Mouse (Mus musculus) forebrain, embryonic 15.5 days (tissue): ENCODE data around the gene Esr2. TPM values are rescaled to one million over a fixed set of nuclear protein-coding genes. Genes with fewer than 3 reads are reported as not detected.
A peak's percentile ranks its signal among the peaks of the same experiment; 100 is the strongest.

ENCODE experiments used
- ATAC-seq: fragments of 200-750 bp; cut with Nextera tagmentation; replicated peaks from 2 replicates; pipeline ENCODE4 v1.8.0; 2017; ENCODE audit warnings: mild to moderate bottlenecking, moderate TSS enrichment, moderate library complexity
- H3K27ac ChIP-seq: fragments of 300-500 bp; sonication (generic); replicated peaks from 2 replicates; pipeline ENCODE4 v1.5.1; 2015; ENCODE audit warnings: mild to moderate bottlenecking, inconsistent platforms
- H3K27me3 ChIP-seq: fragments of 300-500 bp; sonication (generic); 2 replicates; pipeline ENCODE4 v1.6.1; 2015; ENCODE audit warnings: inconsistent platforms
- H3K36me3 ChIP-seq: fragments of 300-500 bp; sonication (generic); 2 replicates; pipeline ENCODE4 v1.6.1; 2015; ENCODE audit warnings: mild to moderate bottlenecking, inconsistent platforms
- H3K4me1 ChIP-seq: fragments of 300-500 bp; sonication (generic); 2 replicates; pipeline ENCODE4 v1.6.1; 2015; ENCODE audit warnings: inconsistent platforms
- H3K4me2 ChIP-seq: fragments of 300-500 bp; sonication (generic); replicated peaks from 2 replicates; pipeline ENCODE4 v1.6.1; 2015; ENCODE audit warnings: mild to moderate bottlenecking, inconsistent platforms
- H3K4me3 ChIP-seq: fragments of 300-500 bp; sonication (generic); 2 replicates; pipeline ENCODE4 v1.5.1; 2015; ENCODE audit warnings: mild to moderate bottlenecking, inconsistent platforms
- H3K9ac ChIP-seq: fragments of 300-500 bp; sonication (generic); replicated peaks from 2 replicates; pipeline ENCODE4 v1.6.1; 2015; ENCODE audit warnings: mild to moderate bottlenecking, inconsistent platforms
- H3K9me3 ChIP-seq: fragments of 300-500 bp; sonication (generic); 2 replicates; pipeline ENCODE4 v1.6.1; 2016; ENCODE audit warnings: inconsistent platforms
- WGBS: fragments of 180-500 bp; shearing (Covaris S2); methylation state at CpG from one replicate; pipeline ENCODE4 v1.1.7; 2015; ENCODE audit warnings: mixed read lengths; 5-methylcytosine and 5-hydroxymethylcytosine counted together
- polyA plus RNA-seq: library from polyadenylated mRNA; unstranded; fragments of >200 nt; fragmentation: Nextera tagmentation; extraction: Ambion mirVana; gene quantifications from 2 replicates; pipeline ENCODE4 v1.2.1, GENCODE M21; 2015

Gene Esr2
- polyA plus RNA-seq, 1 experiment from 2014 or later = 0.22 TPM

GRCm38 (mm10) chr12:76102621-76103020 is 74.4 kb downstream of the Esr2 start:
- H3K9ac ChIP-seq = no peak overlapping the region
- no peaks in the 10 kb centered on the region for H3K9me3 ChIP-seq
- peaks cover 86% of the 10 kb centered on the region for H3K36me3 ChIP-seq
- H3K27me3 ChIP-seq = no peaks in the 10 kb centered on the region
- 78% methylated on average over 12 of the region's 12 CpGs for WGBS
- no peak for ATAC-seq
- H3K4me2 ChIP-seq = no peak overlapping the region
- no peak overlapping the region for H3K4me3 ChIP-seq
- H3K4me1 ChIP-seq = no peaks in the 10 kb centered on the region
- no peak overlapping the region for H3K27ac ChIP-seq

- H3K27me3 ChIP-seq = no peaks in the 10 kb centered on the region
- H3K36me3 ChIP-seq = peaks cover 77% of the 10 kb centered on the region
- H3K4me1 ChIP-seq = no peaks in the 10 kb centered on the region
- WGBS = 83% methylated on average over 30 of the region's 30 CpGs
- no peak overlapping the region for H3K4me3 ChIP-seq
- H3K4me2 ChIP-seq = no peak overlapping the region
- no peak overlapping the region for H3K9ac ChIP-seq
- ATAC-seq = no peak
- H3K9me3 ChIP-seq = no peaks in the 10 kb centered on the region
- no peak overlapping the region for H3K27ac ChIP-seq
These were observed 81.7 kb downstream of the Esr2 start for GRCm38 (mm10) chr12:76095117-76096035.

- ATAC-seq = no peak
- H3K4me3 ChIP-seq = no peak overlapping the region
- H3K4me1 ChIP-seq = no peaks in the 10 kb centered on the region
- H3K4me2 ChIP-seq = no peak overlapping the region
- no peak overlapping the region for H3K9ac ChIP-seq
- H3K36me3 ChIP-seq = peaks cover 64% of the 10 kb centered on the region
- H3K9me3 ChIP-seq = no peaks in the 10 kb centered on the region
- 91% methylated on average over 15 of the region's 15 CpGs for WGBS
- no peaks in the 10 kb centered on the region for H3K27me3 ChIP-seq
- H3K27ac ChIP-seq = no peak overlapping the region
These were observed 83.2 kb downstream of the Esr2 start for GRCm38 (mm10) chr12:76093613-76094588.

- no peak for ATAC-seq
- H3K9ac ChIP-seq = no peak overlapping the region
- H3K4me3 ChIP-seq = no peak overlapping the region
- no peak overlapping the region for H3K4me2 ChIP-seq
- no peak overlapping the region for H3K27ac ChIP-seq
- H3K36me3 ChIP-seq = peaks cover 61% of the 10 kb centered on the region
- 96% methylated on average over 11 of the region's 11 CpGs for WGBS
- no peaks in the 10 kb centered on the region for H3K4me1 ChIP-seq
- H3K27me3 ChIP-seq = no peaks in the 10 kb centered on the region
- H3K9me3 ChIP-seq = no peaks in the 10 kb centered on the region
These were observed 84.1 kb downstream of the Esr2 start for GRCm38 (mm10) chr12:76092789-76093466.

GRCm38 (mm10) chr12:76087025-76087424 is 90.0 kb downstream of the Esr2 start:
- Histone ChIP-seq H3K36me3 (peaks cover 24% of the 10 kb centered on the region; the same call in 1 of the 2 replicates), H3K4me1 (peaks cover 8% of the 10 kb centered on the region; the same call in 1 of the 2 replicates), H3K9me3 (no peaks in the 10 kb centered on the region), H3K9ac (no peak overlapping the region), H3K4me3 (no peak overlapping the region), H3K27ac (no peak overlapping the region), H3K4me2 (no peak overlapping the region), H3K27me3 (no peaks in the 10 kb centered on the region)
- no peak for ATAC-seq
- 90% methylated on average over 13 of the region's 13 CpGs for WGBS

- no peaks in the 10 kb centered on the region for H3K9me3 ChIP-seq
- H3K27ac ChIP-seq = no peak overlapping the region
- 76% methylated on average over 15 of the region's 15 CpGs for WGBS
- H3K4me3 ChIP-seq = no peak overlapping the region
- H3K36me3 ChIP-seq = peaks cover 22% of the 10 kb centered on the region; the same call in 1 of the 2 replicates
- H3K4me2 ChIP-seq = no peak overlapping the region
- ATAC-seq = no peak
- H3K27me3 ChIP-seq = no peaks in the 10 kb centered on the region
- no peak overlapping the region for H3K9ac ChIP-seq
- H3K4me1 ChIP-seq = peaks cover 13% of the 10 kb centered on the region; the same call in 1 of the 2 replicates
These were observed 90.8 kb downstream of the Esr2 start for GRCm38 (mm10) chr12:76085956-76086905.

GRCm38 (mm10) chr12:76085066-76085465 is 92.0 kb downstream of the Esr2 start:
- ATAC-seq = no peak
- 92% methylated on average over 9 of the region's 9 CpGs for WGBS
- Histone ChIP-seq H3K4me1 (peaks cover 19% of the 10 kb centered on the region; the same call in 1 of the 2 replicates), H3K27me3 (no peaks in the 10 kb centered on the region), H3K27ac (no peak overlapping the region), H3K4me3 (no peak overlapping the region), H3K9ac (no peak overlapping the region), H3K4me2 (no peak overlapping the region), H3K9me3 (no peaks in the 10 kb centered on the region), H3K36me3 (peaks cover 13% of the 10 kb centered on the region; the same call in 1 of the 2 replicates)

GRCm38 (mm10) chr12:76081557-76082211 is 95.4 kb downstream of the Esr2 start:
- H3K27me3 ChIP-seq = no peaks in the 10 kb centered on the region
- H3K27ac ChIP-seq = peak overlapping the region; percentile 85
- whole genome bisulfite sequencing = 6% methylated on average over 22 of the region's 22 CpGs
- H3K4me1 ChIP-seq = peaks cover 19% of the 10 kb centered on the region; the same call in 1 of the 2 replicates
- H3K36me3 ChIP-seq = peaks cover 16% of the 10 kb centered on the region; the same call in 1 of the 2 replicates
- no peaks in the 10 kb centered on the region for H3K9me3 ChIP-seq
- H3K4me2 ChIP-seq = peak overlapping the region; percentile 47
- H3K4me3 ChIP-seq = peak overlapping the region; percentile 42
- peak overlapping the region; percentile 63 for H3K9ac ChIP-seq
- peak; percentile 96 for ATAC-seq

- H3K9me3 ChIP-seq = no peaks in the 10 kb centered on the region
- H3K27ac ChIP-seq = peak overlapping the region; percentile 85
- peaks cover 16% of the 10 kb centered on the region; the same call in 1 of the 2 replicates for H3K36me3 ChIP-seq
- peak overlapping the region; percentile 42 for H3K4me3 ChIP-seq
- H3K9ac ChIP-seq = peak overlapping the region; percentile 63
- no peaks in the 10 kb centered on the region for H3K27me3 ChIP-seq
- ATAC-seq = peak; percentile 37; the same call in 1 of the 2 replicates
- peaks cover 19% of the 10 kb centered on the region; the same call in 1 of the 2 replicates for H3K4me1 ChIP-seq
- peak overlapping the region; percentile 47 for H3K4me2 ChIP-seq
- 45% methylated on average over 14 of the region's 14 CpGs for WGBS
These were observed 96.0 kb downstream of the Esr2 start for GRCm38 (mm10) chr12:76080876-76081556.

- Histone ChIP-seq H3K27me3 (no peaks in the 10 kb centered on the region), H3K27ac (no peak overlapping the region), H3K9ac (no peak overlapping the region), H3K4me1 (peaks cover 14% of the 10 kb centered on the region; the same call in 1 of the 2 replicates), H3K4me2 (no peak overlapping the region), H3K4me3 (no peak overlapping the region), H3K36me3 (peaks cover 28% of the 10 kb centered on the region), H3K9me3 (no peaks in the 10 kb centered on the region)
- 41% methylated on average over 7 of the region's 7 CpGs for WGBS
- no peak for ATAC-seq
These were observed 103.1 kb downstream of the Esr2 start for GRCm38 (mm10) chr12:76073981-76074380.
